Mouse (Mus musculus) heart, postnatal 10 days (tissue): ENCODE measurements around the gene Padi6. TPM values are rescaled to one million over a fixed set of nuclear protein-coding genes. Genes with fewer than 3 reads are reported as not detected.
A peak's percentile ranks its signal among the peaks of the same experiment; 100 is the strongest.

ENCODE experiments used
- DNase-seq, 2 experiments: peaks; one replicate each; pipeline ENCODE4 v3.0.0; 2021
- intact Hi-C: fragments of 180-260 bp; cut with DNase I; formaldehyde crosslinking; loops from one replicate; pipeline ENCODE4 v1.15.1; 2025
- total RNA-seq, 2 experiments: library from RNA; stranded (reverse); gene quantifications; 2 replicates each; pipeline ENCODE4 v1.2.3; 2021

Gene Padi6
- not detected for total RNA-seq

DNA sequence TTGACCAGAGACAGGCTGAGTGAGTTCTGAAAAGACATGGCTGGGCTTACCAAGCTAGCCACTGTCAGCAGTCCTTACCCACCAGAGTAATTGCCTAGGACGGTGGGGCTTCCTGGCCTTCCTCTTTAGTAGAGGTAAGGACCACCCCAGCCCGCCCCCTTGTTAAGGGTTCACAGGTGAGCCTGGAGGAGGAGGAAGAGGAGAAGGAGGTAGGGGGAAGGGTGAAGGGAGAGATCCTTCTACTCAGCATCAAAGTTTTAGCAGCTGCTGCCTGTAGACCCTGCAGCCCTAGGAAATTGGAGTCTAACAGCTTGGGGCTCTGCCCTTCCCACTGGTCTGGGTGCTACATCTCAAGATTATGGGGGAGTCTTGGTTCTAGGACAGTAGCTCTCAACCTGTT lies at the start of gene Padi6:
Gene Padi6, minus strand, starts transcription at position 101 of the 400 bp plus-strand sequence.
- DNase-seq = no peak
- intact Hi-C loops = no loop called here

GRCm38 (mm10) chr4:140791071-140791470 lies 48.6 kb upstream of the Padi6 start:
- intact Hi-C loops = no loop called here
- DNase-seq = no peak

GRCm38 (mm10) chr4:140789983-140790382 lies 47.5 kb upstream of the Padi6 start:
- intact Hi-C loops = loop anchor here (1.0 kb wide), 2 partner anchors 112 to 168 kb away; no protein-coding TSS in a partner anchor
- DNase-seq = no peak

GRCm38 (mm10) chr4:140788983-140789382 lies 46.5 kb upstream of the Padi6 start:
- peak; percentile 79 to 84 for DNase-seq
- intact Hi-C loops = loop anchor here (1.0 kb wide), 2 partner anchors 113 to 169 kb away; no protein-coding TSS in a partner anchor

DNA sequence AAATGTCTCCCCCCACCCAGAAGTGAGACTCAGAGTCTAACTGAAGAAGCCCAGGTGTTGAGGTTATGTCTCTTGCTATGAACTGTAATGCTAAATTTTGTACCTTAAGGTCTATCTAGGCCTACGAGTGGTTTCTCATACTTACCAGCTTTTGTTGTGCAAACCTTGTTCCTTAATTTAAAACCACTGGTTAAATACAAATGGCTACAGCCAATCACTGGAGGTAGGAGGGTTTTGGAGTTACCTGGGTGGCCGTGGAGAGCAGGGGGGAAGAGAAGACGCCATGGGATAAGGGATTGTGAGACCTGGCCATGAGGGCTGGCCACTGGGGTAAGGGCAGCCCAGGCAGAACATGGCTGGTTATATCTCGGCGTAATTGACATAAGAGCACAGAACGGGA lies 45.8 kb upstream of the Padi6 start:
- DNase-seq = no peak
- intact Hi-C loops = no loop called here

GRCm38 (mm10) chr4:140787414-140787813 lies 45.0 kb upstream of the Padi6 start:
- peak; percentile 52 to 63 for DNase-seq
- intact Hi-C loops = no loop called here

GRCm38 (mm10) chr4:140785217-140785616 lies 42.8 kb upstream of the Padi6 start:
- intact Hi-C loops = no loop called here
- no peak for DNase-seq

- DNase-seq = no peak
- intact Hi-C loops = no loop called here
Observed at GRCm38 (mm10) chr4:140784292-140784945, 42.0 kb upstream of the Padi6 start.

GRCm38 (mm10) chr4:140782821-140783220 lies 40.4 kb upstream of the Padi6 start:
- DNase-seq = no peak
- intact Hi-C loops = no loop called here

- intact Hi-C loops = no loop called here
- no peak for DNase-seq
Observed at GRCm38 (mm10) chr4:140780507-140780906, 38.1 kb upstream of the Padi6 start.

DNA sequence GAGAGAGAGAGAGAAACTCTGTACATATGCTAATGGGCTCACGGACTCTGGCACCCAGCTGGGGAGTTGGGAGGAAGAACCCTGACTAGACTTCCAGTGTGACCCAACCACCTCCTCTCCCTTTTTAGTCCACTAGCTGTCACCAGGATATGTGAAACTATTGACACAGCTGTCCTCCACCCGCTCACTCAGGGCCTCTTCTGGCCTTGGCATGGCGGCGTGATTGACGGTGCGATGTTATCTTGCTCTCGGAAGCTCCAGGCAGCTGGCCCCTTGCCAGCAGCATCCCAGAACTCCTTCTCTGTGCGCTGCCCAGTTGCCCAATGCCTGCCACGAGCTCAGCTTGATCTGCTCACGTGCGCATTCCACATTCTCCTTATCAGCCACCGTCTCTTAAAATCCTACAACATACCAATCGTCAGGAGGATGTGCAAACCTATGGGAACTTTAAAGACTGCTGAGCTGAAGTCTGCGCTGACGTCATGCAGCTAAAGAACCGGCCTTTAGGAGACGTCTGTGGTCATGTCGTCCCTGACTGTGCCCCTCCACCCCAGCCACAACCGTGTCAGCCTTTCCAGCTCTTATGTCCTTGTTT lies 37.5 kb upstream of the Padi6 start:
- intact Hi-C loops = no loop called here
- peak; percentile 27 to 35 for DNase-seq

DNA sequence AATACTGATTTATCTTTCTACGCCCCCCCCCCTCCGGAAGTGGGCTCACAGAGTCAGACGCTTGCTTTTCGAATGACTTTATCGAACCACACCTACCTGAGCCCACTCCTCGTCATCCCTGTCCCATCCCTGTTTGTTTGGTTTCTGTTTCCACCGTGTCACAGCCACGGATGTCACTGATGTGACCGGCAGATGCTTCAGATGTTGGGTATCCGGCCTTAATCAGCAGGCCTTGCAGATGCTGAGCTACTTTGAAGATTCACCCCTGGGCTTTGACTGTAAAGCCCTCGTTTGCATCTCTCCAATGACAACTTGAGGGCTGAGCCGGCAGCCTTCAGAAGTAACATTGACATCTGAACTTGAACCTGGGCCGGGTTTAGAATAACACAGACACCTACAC lies 34.2 kb upstream of the Padi6 start:
- intact Hi-C loops = no loop called here
- DNase-seq = no peak

DNA sequence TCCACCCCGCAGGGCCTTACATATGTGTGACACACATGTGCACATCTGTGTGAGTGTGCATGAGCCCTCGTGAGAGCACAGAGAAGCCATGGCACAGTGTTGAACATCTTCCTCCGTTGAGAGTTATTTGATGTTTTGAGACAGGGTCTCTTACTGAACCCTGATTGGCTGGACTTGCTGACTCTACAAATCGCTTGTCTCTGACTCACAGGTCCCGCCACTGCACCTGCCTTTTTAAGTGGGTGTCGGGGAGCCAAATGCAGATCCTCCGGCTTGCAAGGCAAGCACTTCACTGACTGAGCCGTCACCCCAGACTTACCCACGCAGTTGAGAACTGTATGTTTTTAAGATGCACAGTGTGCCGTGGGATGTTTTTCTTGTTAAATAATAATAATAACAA lies 33.4 kb upstream of the Padi6 start:
- DNase-seq = no peak
- intact Hi-C loops = no loop called here

GRCm38 (mm10) chr4:140774893-140775292 lies 32.5 kb upstream of the Padi6 start:
- intact Hi-C loops = no loop called here
- no peak for DNase-seq

GRCm38 (mm10) chr4:140774025-140774800 lies 31.8 kb upstream of the Padi6 start, which contains the start of gene Padi4:
Gene Padi4, minus strand, starts transcription at chr4:140774236.
- DNase-seq = no peak
- intact Hi-C loops = no loop called here

GRCm38 (mm10) chr4:140771091-140771490 lies 28.6 kb upstream of the Padi6 start:
- intact Hi-C loops = no loop called here
- DNase-seq = no peak

DNA sequence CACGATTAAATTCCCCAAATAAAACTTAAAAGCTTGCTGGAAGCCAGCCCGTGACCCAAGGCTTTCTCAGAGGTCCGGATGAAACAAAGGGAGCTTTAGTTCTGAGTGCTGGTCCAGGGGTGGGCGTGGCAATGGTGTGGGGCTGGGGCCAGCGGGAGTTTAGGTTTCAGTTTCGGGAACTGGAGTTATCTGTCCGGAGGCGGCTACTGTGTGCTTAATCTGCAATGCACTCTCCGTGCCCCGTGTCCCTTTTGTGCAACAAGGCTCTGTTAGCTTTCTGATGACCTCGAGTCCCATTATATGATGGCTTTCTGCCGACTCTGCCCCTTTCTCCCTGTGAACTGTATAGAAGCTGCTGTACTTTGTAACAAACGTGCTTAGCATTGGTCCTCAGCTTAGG lies 28.0 kb upstream of the Padi6 start:
- intact Hi-C loops = no loop called here
- DNase-seq = peak; percentile 66 to 68

GRCm38 (mm10) chr4:140768973-140769372 lies 26.5 kb upstream of the Padi6 start:
- intact Hi-C loops = no loop called here
- DNase-seq = no peak

DNA sequence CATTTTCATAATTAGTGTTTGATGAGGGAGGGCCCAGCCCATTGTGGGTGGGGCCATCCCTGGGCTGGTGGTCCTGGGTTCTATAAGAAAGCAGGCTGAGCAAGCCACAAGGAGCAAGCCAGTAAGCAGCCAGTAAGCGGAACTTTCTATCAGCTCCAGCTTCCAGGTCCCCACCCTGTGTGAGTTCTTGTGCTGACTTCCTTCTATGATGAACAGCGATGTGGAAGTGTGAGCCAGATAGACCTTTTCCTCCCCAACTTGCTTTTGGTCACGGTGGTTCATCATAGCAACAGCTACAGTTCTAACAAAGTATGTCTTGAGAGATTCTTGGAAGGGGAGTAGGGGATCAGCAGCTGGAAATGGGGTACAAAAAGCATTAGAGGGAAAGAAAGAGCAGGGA lies 23.5 kb upstream of the Padi6 start:
- intact Hi-C loops = no loop called here
- DNase-seq = no peak

DNA sequence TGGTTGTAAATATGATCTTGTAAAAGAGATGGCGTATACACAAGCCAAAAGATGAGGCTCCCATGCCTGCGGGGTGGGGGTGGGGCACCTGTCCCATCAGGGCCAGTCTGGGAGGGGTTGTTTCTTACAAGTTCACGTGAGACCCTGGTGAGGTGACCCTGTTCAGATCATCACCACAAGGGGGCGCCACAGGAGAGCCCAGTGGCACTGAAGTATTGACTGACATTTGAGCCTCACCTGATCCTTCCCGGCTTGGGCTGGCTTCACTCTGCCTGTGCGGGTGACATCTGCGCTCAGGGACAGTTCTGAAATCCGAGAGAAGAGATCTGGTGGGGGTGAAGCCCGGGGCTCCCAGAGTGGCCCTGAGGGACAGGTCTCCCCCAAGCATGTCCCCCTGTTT lies 20.7 kb upstream of the Padi6 start:
- peak; percentile 36 to 65 for DNase-seq
- intact Hi-C loops = loop anchor here (1.0 kb wide), 1 partner anchor 195 kb away; no protein-coding TSS in a partner anchor

DNA sequence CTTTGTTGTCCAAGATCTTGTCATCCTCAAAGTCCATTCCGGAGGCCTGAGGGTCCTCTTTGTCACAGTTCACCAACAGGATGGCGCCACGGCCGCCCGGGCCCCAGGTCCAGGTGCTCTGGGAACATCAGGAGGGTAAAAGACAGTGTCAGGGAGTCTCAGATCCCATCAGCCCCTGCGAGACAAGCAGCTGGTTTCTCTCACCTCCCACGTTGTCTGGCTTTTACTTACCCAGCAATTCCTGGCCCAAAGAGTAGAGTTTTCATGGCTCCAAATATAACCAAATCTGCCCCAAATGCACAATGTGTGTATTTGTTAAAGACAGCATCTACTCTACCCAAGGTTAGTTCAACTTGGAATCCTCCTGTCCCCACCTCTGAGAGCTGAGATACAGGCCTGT lies 19.2 kb upstream of the Padi6 start:
- intact Hi-C loops = no loop called here
- peak; percentile 26 to 32 for DNase-seq

- intact Hi-C loops = no loop called here
- DNase-seq = no peak
Observed at GRCm38 (mm10) chr4:140755811-140756210, 13.4 kb upstream of the Padi6 start.
